Mouse (Mus musculus): ENCODE measurements around the gene Kif1b.
A peak's percentile ranks its signal among the peaks of the same experiment; 100 is the strongest.
"Not testable (repeated sequence)": the region's sequence is repeated elsewhere in the genome, so short reads cannot be mapped to it uniquely, and the experiment has no call there.

Kif1b gene

GRCm38 (mm10) chr4:149170394-149170931 lies 137.0 kb downstream of the Kif1b start:
- DNase-seq (ENCODE audit: low read depth, low spot score): no peak

DNA sequence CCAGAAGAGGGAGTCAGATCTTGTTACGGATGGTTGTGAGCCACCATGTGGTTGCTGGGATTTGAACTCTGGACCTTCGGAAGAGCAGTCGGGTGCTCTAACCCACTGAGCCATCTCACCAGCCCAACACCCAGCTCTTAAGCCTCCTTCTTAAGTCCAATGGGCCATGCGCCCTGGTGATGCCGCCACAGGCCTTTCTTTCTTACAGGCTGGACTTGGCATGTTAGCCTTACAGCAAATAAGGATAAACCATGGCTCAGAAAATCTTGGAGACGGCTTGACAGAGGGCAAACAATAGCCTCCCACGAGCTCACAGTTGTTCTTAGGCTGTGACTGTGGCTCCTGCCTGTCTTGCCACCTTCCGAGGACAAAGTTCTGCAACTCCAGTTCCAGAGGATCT lies 137.6 kb downstream of the Kif1b start:
- not testable (repeated sequence) for DNase-seq (ENCODE audit: low read depth, low spot score)

GRCm38 (mm10) chr4:149168016-149168415 lies 139.5 kb downstream of the Kif1b start:
- no peak for DNase-seq (ENCODE audit: low read depth, low spot score)

GRCm38 (mm10) chr4:149166957-149167611 lies 140.4 kb downstream of the Kif1b start:
- no peak for DNase-seq (ENCODE audit: low read depth, low spot score)

GRCm38 (mm10) chr4:149166215-149166946 lies 141.1 kb downstream of the Kif1b start, which contains the start of gene Pgd:
Pgd (minus strand) TSS chr4:149166771.
- DNase-seq (ENCODE audit: low read depth, low spot score): peak; percentile 94

- no peak for DNase-seq (ENCODE audit: low read depth, low spot score)
Measured at GRCm38 (mm10) chr4:149164150-149164549, 143.3 kb downstream of the Kif1b start.

- no peak for DNase-seq (ENCODE audit: low read depth, low spot score)
Measured at GRCm38 (mm10) chr4:149163196-149163595, 144.3 kb downstream of the Kif1b start.

GRCm38 (mm10) chr4:149161166-149161565 lies 146.3 kb downstream of the Kif1b start:
- no peak for DNase-seq (ENCODE audit: low read depth, low spot score)

GRCm38 (mm10) chr4:149159891-149160290 lies 147.6 kb downstream of the Kif1b start:
- DNase-seq (ENCODE audit: low read depth, low spot score): no peak

DNA sequence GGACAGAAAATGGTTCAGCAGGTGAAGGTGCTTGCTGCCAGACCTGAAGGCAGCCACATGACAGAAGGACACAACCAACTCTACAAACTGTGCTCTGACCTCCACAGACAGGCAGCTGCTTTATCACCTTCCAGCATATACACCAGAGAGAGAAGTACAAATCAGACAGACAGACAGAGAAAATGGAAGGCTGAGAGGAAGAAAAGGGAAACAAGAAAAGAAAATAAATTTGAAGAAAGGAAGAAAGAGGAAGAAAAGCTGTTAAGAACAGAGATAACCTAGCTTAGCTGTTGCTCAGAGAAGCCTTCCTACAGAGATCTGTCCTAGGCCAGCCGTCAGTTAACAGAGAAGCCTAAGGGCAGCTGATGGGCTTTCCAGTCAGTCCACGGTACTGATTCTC lies 148.3 kb downstream of the Kif1b start:
- no peak for DNase-seq (ENCODE audit: low read depth, low spot score)

GRCm38 (mm10) chr4:149157415-149157973 lies 150.0 kb downstream of the Kif1b start:
- no peak for DNase-seq (ENCODE audit: low read depth, low spot score)

DNA sequence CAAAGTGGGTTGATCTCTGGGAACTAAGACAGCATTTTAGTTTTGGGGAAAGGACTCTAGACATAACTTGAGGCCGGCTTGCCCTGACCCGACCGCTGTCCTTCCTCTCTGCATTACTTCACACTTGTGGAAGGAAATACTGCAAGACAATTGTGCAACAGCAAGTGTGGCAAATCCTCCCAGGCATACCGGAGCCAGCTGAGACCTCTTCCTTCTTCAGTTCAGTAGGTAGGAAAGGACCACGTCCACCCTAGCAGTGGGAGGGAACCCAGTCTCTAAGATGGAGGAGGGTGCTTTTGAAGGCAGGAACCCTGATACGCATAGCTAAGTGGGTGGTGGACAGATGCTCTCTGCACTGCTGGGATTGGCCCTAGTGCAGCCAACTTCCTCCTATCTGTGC lies 151.8 kb downstream of the Kif1b start:
- DNase-seq (ENCODE audit: low read depth, low spot score): no peak

DNA sequence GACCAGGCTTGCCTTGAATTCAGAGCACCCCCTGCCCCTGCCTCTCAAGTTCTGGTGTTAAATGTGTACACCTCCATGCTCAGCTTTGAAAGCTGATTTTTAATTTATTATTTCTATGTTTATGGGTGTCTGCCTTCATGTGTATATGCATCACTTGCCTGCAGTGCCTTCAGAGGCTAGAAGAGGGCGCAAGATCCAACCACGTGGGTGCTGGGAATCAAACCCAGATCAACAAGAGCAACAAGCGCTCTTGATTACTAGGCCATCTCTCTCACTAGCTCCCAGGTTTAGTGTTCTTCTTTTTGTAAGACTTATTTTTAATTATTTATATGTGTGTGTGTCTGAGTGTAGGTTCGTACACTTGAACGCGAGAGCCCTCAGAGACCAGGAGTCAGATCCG lies 152.6 kb downstream of the Kif1b start:
- DNase-seq (ENCODE audit: low read depth, low spot score): no peak

DNA sequence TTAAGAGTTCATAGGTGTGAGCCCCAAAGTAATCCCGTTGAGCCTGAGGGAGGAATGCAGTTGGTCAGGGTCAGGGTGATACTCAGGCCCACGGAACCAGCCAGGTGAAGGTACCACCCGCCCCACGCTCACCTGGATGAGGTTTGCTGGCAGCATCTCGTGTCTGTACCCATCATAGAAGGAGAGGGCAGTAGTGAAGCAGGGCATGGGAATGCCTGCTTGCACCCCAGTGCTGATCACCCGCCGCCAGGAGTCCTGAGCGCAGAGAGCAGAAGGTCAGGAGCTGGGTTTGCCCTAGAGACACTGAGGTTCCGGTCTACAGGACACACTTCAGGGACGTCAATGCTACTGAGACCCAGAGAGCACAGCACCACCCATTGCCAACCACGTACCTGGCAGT lies 156.8 kb downstream of the Kif1b start:
- DNase-seq (ENCODE audit: low read depth, low spot score): no peak

- no peak for DNase-seq (ENCODE audit: low read depth, low spot score)
Measured at GRCm38 (mm10) chr4:149150256-149150655, 157.2 kb downstream of the Kif1b start.

DNA sequence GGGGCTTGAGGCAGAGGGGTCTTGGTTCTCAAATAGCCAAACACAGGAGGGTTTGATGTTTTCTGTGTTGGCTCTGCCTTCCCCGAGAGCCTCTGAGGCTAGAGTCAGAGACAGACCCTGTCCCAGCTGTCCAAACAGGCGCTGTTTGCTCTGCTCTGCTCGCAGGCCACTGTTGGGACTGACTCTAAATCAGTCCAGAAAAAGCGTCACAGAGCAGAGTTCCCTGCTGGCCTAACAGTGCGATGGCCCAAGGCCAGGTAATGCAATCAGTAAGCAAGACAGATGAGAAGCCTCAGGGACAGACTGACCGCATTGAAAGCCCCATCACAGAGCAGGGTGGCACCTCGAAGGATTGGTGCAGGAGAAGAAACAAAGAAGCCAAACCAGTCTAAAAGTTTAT lies 157.9 kb downstream of the Kif1b start:
- DNase-seq (ENCODE audit: low read depth, low spot score): no peak

DNA sequence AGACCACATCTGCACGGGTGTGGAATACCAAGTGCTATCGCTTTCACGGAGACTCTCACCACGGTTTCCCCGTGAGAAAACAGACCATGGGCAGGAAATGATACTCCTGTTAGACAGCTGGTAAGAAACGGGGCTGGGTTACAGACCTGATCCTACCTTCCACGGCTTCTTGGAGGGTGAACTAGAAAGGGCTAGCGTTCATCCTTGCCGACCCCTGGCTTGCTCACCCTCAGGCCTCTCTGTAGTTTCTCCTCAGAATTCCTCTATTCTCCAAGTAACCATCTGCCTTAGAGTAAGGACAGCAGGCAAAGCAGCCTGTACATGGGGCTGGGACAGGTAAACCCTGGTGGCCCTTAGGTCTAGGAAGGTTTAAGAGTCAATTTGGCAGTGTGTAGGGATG lies 158.3 kb downstream of the Kif1b start:
- DNase-seq (ENCODE audit: low read depth, low spot score): no peak

DNA sequence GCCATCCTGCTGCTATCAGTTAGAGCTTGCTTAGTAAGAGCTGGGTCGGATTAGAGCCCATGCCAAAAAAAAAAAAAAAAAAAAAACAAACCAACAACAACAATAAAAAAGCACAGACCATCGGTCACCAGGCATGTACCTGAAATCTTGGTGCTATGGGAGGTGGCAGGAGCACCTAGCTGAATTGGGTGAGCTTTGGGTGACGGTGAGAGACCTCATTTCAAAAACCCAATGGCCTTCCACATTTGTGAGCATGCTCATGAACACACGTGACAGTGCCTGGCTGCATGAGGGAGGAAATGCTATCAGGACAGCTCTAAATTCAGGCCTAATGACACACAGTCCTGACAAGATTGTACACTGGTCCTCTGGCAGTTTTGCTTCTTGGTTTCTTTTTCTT lies 159.4 kb downstream of the Kif1b start:
- DNase-seq (ENCODE audit: low read depth, low spot score): no peak

DNA sequence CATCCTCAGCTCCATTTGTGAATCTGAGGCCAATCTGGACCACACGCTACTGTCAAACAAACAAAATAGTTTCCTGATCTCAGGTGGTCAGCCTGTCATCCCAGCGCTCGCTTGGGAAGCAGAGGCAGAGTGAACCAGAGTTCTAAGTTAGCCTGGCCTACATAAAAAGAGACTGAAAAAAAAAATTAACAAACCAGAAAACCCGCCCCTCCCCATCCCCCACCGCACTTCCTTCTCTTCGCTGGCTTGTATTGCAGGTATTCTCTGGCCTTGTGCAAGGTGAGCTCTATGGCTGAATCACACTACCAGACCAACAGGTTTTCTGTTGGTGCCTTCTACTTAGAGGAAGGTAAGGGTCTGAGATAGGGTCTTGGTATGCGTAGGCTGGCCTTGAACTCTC lies 160.0 kb downstream of the Kif1b start:
- no peak for DNase-seq (ENCODE audit: low read depth, low spot score)

DNA sequence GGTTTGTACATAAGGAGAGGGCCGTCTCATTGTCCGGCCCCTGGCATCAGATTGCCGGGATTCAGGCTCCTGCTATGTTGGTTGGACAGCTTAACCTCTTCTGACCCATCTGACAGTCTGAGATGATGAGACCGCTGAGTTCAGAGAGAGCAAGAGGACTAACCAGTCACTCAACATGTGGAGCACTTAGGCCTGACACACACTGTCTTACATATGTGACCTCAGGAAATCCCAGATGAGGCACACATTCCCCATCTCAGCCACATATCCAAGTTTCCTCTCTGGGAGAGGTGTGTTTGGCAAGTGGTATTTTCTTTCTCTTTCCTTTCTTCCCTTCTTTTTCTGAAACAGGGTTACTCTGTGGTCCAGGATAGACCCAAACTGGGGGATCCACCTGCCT lies 162.3 kb downstream of the Kif1b start:
- no peak for DNase-seq (ENCODE audit: low read depth, low spot score)

DNA sequence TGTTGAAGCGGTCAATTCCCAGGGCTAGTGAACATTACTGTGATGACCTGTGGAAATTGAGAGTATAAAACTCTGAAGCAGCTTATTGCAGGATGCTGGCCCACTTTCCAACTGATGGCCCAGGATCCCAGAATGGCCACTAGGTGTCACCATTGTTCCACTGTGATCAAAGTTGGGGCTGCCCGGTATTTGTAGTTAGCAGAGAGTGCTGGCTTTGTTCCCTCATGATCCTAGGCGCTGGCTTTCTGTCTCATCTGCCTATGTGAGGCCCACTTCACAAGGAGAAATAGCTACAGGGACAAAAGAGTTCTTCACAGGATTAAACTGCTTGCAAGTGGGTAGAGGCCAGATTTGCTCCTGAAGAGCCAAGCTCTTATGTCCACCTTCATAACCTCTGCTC lies 163.0 kb downstream of the Kif1b start:
- DNase-seq (ENCODE audit: low read depth, low spot score): peak; percentile 68

- DNase-seq (ENCODE audit: low read depth, low spot score): no peak
Measured at GRCm38 (mm10) chr4:149143594-149143993, 163.9 kb downstream of the Kif1b start.

DNA sequence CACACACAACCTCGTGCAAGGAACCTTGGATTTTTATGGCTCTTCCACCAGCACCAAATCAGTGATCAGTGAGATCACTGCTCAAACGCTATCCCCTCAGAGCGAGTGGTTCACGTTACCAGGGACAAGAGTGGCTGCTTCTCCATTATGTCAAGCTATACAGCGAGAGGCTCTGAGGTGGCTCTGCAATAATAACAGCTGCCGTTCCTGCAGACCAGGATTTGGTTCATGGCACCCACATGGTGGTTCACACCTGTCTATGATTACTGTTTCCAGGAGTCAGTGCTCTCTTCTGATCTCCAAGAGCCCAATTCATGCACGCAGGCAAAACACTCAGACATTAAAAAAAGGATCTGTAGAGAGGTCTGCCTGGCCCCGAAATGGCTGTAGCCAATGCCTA lies 169.0 kb downstream of the Kif1b start:
- DNase-seq (ENCODE audit: low read depth, low spot score): no peak
